In the genomic region with DNA sequence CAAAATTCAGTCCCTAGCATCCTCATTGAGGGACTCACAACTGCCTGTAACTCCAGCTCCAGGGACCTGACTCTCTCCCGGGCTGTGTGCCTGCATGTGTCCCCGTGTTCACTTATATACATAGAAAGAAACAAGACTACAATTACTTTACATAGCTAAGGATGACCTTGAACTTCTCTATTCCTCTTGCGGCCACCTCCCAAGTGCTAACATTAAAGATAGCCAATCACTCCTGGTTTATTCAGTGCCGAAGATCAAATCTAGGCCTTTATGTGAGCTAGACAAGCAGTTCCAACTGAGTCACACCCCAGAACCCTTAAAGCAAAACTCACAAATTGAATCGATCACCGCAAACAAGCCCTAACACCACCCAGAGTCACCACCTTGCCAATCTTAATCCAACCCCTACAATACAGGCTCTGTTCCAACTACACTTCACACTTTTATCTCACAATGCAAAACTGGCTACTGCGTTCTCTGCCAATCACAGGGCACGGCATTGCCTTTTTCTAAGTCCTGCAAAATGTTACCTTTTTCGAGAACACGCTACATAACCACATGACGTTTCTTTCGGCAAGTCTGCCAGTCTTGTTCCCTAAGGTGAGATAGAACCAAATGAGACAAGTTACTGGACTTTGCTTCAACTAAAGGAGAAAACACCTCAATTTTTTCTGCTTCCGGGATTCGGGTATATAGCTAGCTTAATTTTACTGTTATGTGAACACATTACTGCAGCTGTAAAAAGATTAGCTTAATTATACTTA, we compare ENCODE assay signal across 8 mouse cellular contexts. TPM values are rescaled to one million over a fixed set of nuclear protein-coding genes. Genes with fewer than 3 reads are reported as not detected.
DNase-seq lines count a peak whose midpoint lies in the region; ATAC-seq and TF ChIP-seq lines count a peak whose summit lies in the region.
"Had no signal": no experiment of that assay in that cellular context is flagged by ENCODE, and none has a peak within 500 bp of the region (broad histone marks: within the 10 kb centered on the region; RNA-seq: fewer than 3 reads in every experiment).

No protein-coding gene starts in this region.

- no peaks in the 10 kb centered on the region for H3K27me3 ChIP-seq in testis, adult 2 months (ENCODE audit: control insufficient read depth, insufficient read depth, low read length)
- no peaks in the 10 kb centered on the region for H3K27me3 ChIP-seq in forebrain, embryonic 15.5 days
- no peaks in the 10 kb centered on the region for H3K27me3 ChIP-seq in liver, embryonic 11.5 days (replicated peaks; ENCODE audit: control insufficient read depth, insufficient read depth, low read length)

- no peaks in the 10 kb centered on the region for H3K9me3 ChIP-seq in forebrain, embryonic 15.5 days
- H3K9me3 ChIP-seq in liver, embryonic 11.5 days (ENCODE audit: control insufficient read depth, low read length), result no peaks in the 10 kb centered on the region

- WGBS in forebrain, embryonic 15.5 days, result 74% methylated on average over 14 of the region's 14 CpGs
- WGBS in liver, embryonic 11.5 days, result 45% methylated on average over 14 of the region's 14 CpGs

- peak overlapping the region; percentile 99; the same call in 1 of the 2 replicates for H3K4me3 ChIP-seq in testis, adult 2 months (ENCODE audit: control insufficient read depth, low read depth, low read length)
- peak overlapping the region; percentile 95 for H3K4me3 ChIP-seq in forebrain, embryonic 15.5 days
- H3K4me3 ChIP-seq in liver, embryonic 11.5 days (ENCODE audit: low read depth, low read length), result peak overlapping the region; percentile 85

- no peak for DNase-seq in testis, postnatal 10 days (ENCODE audit: low spot score)
- DNase-seq in liver, embryonic 11.5 days (ENCODE audit: low spot score), result no peak
- no peak for DNase-seq in right cerebral cortex, adult 2 months (ENCODE audit: low spot score in 2 of 2)
- no peak for DNase-seq in adrenal gland, postnatal 25 days
- DNase-seq in adrenal gland, adult 8-10 months, result no peak

- peak overlapping the region; percentile 67 for H3K4me2 ChIP-seq in forebrain, embryonic 15.5 days (replicated peaks)
- H3K4me2 ChIP-seq in liver, embryonic 11.5 days, result peak overlapping the region; percentile 92

- no peak for TF ChIP-seq CTCF in testis, adult 2 months (IDR thresholded peaks at IDR 0.05; ENCODE audit: control insufficient read depth, insufficient read depth, insufficient replicate concordance, low read depth, low read length)

- H3K36me3 ChIP-seq in testis, adult 2 months (ENCODE audit: control insufficient read depth, insufficient read depth, low read length), result peaks cover 8% of the 10 kb centered on the region
- H3K36me3 ChIP-seq in forebrain, embryonic 15.5 days, result peaks cover 34% of the 10 kb centered on the region
- H3K36me3 ChIP-seq in liver, embryonic 11.5 days (ENCODE audit: control insufficient read depth, insufficient read depth, low read length), result peaks cover 42% of the 10 kb centered on the region

- TF ChIP-seq POLR2A in testis, adult 2 months (IDR thresholded peaks at IDR 0.05; ENCODE audit: control insufficient read depth, low read depth, low read length), result no peak

- ATAC-seq in forebrain, embryonic 15.5 days (replicated peaks), result no peak
- no peak for ATAC-seq in liver, embryonic 11.5 days (replicated peaks; ENCODE audit: low FRiP score)

- H3K9ac ChIP-seq in forebrain, embryonic 15.5 days (replicated peaks), result peak overlapping the region; percentile 72
- H3K9ac ChIP-seq in liver, embryonic 11.5 days (ENCODE audit: low read depth, low read length), result peak overlapping the region; percentile 88

- no peak overlapping the region for H3K27ac ChIP-seq in testis, adult 2 months (ENCODE audit: control insufficient read depth, insufficient read depth, low read depth, low read length)
- H3K27ac ChIP-seq in forebrain, embryonic 15.5 days (replicated peaks), result no peak overlapping the region
- H3K27ac ChIP-seq in liver, embryonic 11.5 days (ENCODE audit: low read depth, low read length), result peak overlapping the region; percentile 91

- peaks cover 7% of the 10 kb centered on the region for H3K4me1 ChIP-seq in testis, adult 2 months (ENCODE audit: control insufficient read depth, insufficient read depth, low read length)
- H3K4me1 ChIP-seq in forebrain, embryonic 15.5 days, result peaks cover 24% of the 10 kb centered on the region
- H3K4me1 ChIP-seq in liver, embryonic 11.5 days (replicated peaks; ENCODE audit: control insufficient read depth, insufficient read depth, low read length), result peaks cover 26% of the 10 kb centered on the region

RNA-seq across cellular contexts. Expression of a gene that starts 1.1 kb away (rescaled TPM):
- 57.1 and 66.9 TPM in 2 replicates for polyA plus RNA-seq in testis, adult 2 months (2012; rRNA removed)
- 27.5 and 31.5 TPM in 2 replicates for polyA plus RNA-seq in forebrain, embryonic 15.5 days (2015; fragmentation: Nextera tagmentation; extraction: Ambion mirVana)
- polyA plus RNA-seq in liver, embryonic 11.5 days (2014; fragmentation: Nextera tagmentation; extraction: Ambion mirVana), result 94.3 and 103 TPM in 2 replicates
- 54.1 and 60.7 TPM in 2 replicates for total RNA-seq in adrenal gland, postnatal 25 days (2021)
- total RNA-seq in adrenal gland, adult 8-10 months (2022), result 10 to 100 TPM; 49.3 to 68.1 (median 60.4) TPM

RNA-seq across cellular contexts. Expression of a gene that starts 13.6 kb away (rescaled TPM):
- polyA plus RNA-seq in testis, adult 2 months (2012; rRNA removed), result 0.32 TPM in 1 of 2 replicates, not detected in the other
- polyA plus RNA-seq in forebrain, embryonic 15.5 days (2015; fragmentation: Nextera tagmentation; extraction: Ambion mirVana), result not detected in 2 replicates
- polyA plus RNA-seq in liver, embryonic 11.5 days (2014; fragmentation: Nextera tagmentation; extraction: Ambion mirVana), result not detected in 2 replicates
- not detected in 2 replicates for total RNA-seq in adrenal gland, postnatal 25 days (2021)
- total RNA-seq in adrenal gland, adult 8-10 months (2022), result not detected
- total RNA-seq: common myeloid progenitor, adult 5-6 weeks had no signal

RNA-seq across cellular contexts. Expression of a gene that starts 18.9 kb away (rescaled TPM):
- polyA plus RNA-seq in testis, adult 2 months (2012; rRNA removed), result 1.0 and 1.4 TPM in 2 replicates
- polyA plus RNA-seq in forebrain, embryonic 15.5 days (2015; fragmentation: Nextera tagmentation; extraction: Ambion mirVana), result 66.9 and 67.4 TPM in 2 replicates
- 2.9 and 3.6 TPM in 2 replicates for polyA plus RNA-seq in liver, embryonic 11.5 days (2014; fragmentation: Nextera tagmentation; extraction: Ambion mirVana)
- 2.2 and 2.5 TPM in 2 replicates for total RNA-seq in adrenal gland, postnatal 25 days (2021)
- total RNA-seq in adrenal gland, adult 8-10 months (2022), result 1 to 10 TPM; 1.2 to 2.8 (median 1.8) TPM
- total RNA-seq: common myeloid progenitor, adult 5-6 weeks had no signal

RNA-seq across cellular contexts. Expression of a gene that starts 33.5 kb away (rescaled TPM):
- 11.2 and 15.2 TPM in 2 replicates for polyA plus RNA-seq in testis, adult 2 months (2012; rRNA removed)
- 4.1 and 6.7 TPM in 2 replicates for polyA plus RNA-seq in forebrain, embryonic 15.5 days (2015; fragmentation: Nextera tagmentation; extraction: Ambion mirVana)
- 0.34 and 0.53 TPM in 2 replicates for polyA plus RNA-seq in liver, embryonic 11.5 days (2014; fragmentation: Nextera tagmentation; extraction: Ambion mirVana)
- 10.5 and 13.4 TPM in 2 replicates for total RNA-seq in adrenal gland, postnatal 25 days (2021)
- 10 to 100 TPM; 15.8 to 20.8 (median 19.9) TPM for total RNA-seq in adrenal gland, adult 8-10 months (2022)
- total RNA-seq: common myeloid progenitor, adult 5-6 weeks had no signal

Comparison
In these comparisons a context has a peak if more than half of its experiments do, and no peak if none do; other contexts are left out.
1. RNA of a gene that starts 18.9 kb away (polyA plus RNA-seq): 66.9 to 67.4 TPM in forebrain, embryonic 15.5 days; 2.9 to 3.6 TPM in liver, embryonic 11.5 days and 1.0 to 1.4 TPM in testis, adult 2 months; every median in the first group is over 10 times any median in the second.
2. Peak in every context shown above with its lines, with median percentiles within 50 percentile points of each other: H3K4me3 ChIP-seq.